Comparison of ENCODE assay signal across 8 mouse cellular contexts in genomic region chr12:100277534-100277905, GRCm38 (mm10).
A peak's percentile ranks its signal among the peaks of the same experiment; 100 is the strongest.
DNase-seq lines count a peak whose midpoint lies in the region; ATAC-seq and TF ChIP-seq lines count a peak whose summit lies in the region.
"Had no signal": no experiment of that assay in that cellular context is flagged by ENCODE, and none has a peak within 500 bp of the region (broad histone marks: within the 10 kb centered on the region; RNA-seq: fewer than 3 reads in every experiment).

No protein-coding gene starts in this region.

- no peak for ATAC-seq in lung, embryonic 15.5 days (ENCODE audit: borderline replicate concordance, extremely low read depth, low FRiP score, low TSS enrichment)
- ATAC-seq in lung, postnatal 0 days, result no peak
- ATAC-seq in granulocyte monocyte progenitor cell, adult 5-6 weeks (replicated peaks; ENCODE audit: poor library complexity, severe bottlenecking), result peak; percentile 54
- ATAC-seq in midbrain, embryonic 12.5 days (ENCODE audit: low FRiP score, low read depth), result no peak
- no peak for ATAC-seq in stomach, postnatal 0 days (ENCODE audit: low FRiP score, low TSS enrichment)

- H3K9ac ChIP-seq in lung, embryonic 15.5 days, result no peak overlapping the region
- no peak overlapping the region for H3K9ac ChIP-seq in lung, postnatal 0 days (replicated peaks; ENCODE audit: low read depth)
- no peak overlapping the region for H3K9ac ChIP-seq in midbrain, embryonic 12.5 days (replicated peaks)
- no peak overlapping the region for H3K9ac ChIP-seq in stomach, postnatal 0 days (ENCODE audit: low read length)
- H3K9ac ChIP-seq: lung, embryonic 14.5 days had no signal

- DNase-seq in lung, postnatal 0 days (ENCODE audit: low spot score), result no peak
- no peak for DNase-seq in stomach, postnatal 0 days (ENCODE audit: low spot score)
- DNase-seq in embryo, embryonic 10.5 days (ENCODE audit: low spot score), result no peak
- no peak for DNase-seq in layer of hippocampus, adult 9-10 months (ENCODE audit: low spot score)

- H3K4me3 ChIP-seq in lung, embryonic 15.5 days, result no peak overlapping the region
- no peak overlapping the region for H3K4me3 ChIP-seq in lung, postnatal 0 days (ENCODE audit: low read depth, low read length)
- H3K4me3 ChIP-seq in midbrain, embryonic 12.5 days, result no peak overlapping the region
- no peak overlapping the region for H3K4me3 ChIP-seq in stomach, postnatal 0 days (ENCODE audit: low read depth, low read length)

- H3K27ac ChIP-seq in lung, embryonic 15.5 days, result peak overlapping the region; percentile 51
- H3K27ac ChIP-seq in lung, postnatal 0 days (ENCODE audit: low read length), result no peak overlapping the region
- peak overlapping the region; percentile 68 for H3K27ac ChIP-seq in midbrain, embryonic 12.5 days (replicated peaks)
- peak overlapping the region; percentile 59 for H3K27ac ChIP-seq in stomach, postnatal 0 days (replicated peaks)

- TF ChIP-seq EP300 in lung, postnatal 0 days (IDR thresholded peaks at IDR 0.05), result no peak
- TF ChIP-seq EP300 in stomach, postnatal 0 days (optimal IDR thresholded peaks at IDR 0.05), result no peak

- H3K4me1 ChIP-seq in lung, embryonic 15.5 days, result peaks cover 54% of the 10 kb centered on the region
- H3K4me1 ChIP-seq in lung, postnatal 0 days (ENCODE audit: insufficient read depth, low read depth, low read length), result peaks cover 31% of the 10 kb centered on the region
- H3K4me1 ChIP-seq in midbrain, embryonic 12.5 days, result peaks cover 50% of the 10 kb centered on the region
- peaks cover 28% of the 10 kb centered on the region for H3K4me1 ChIP-seq in stomach, postnatal 0 days (replicated peaks; ENCODE audit: control insufficient read depth, insufficient read depth)

- no peak for TF ChIP-seq CTCF in lung, postnatal 0 days (IDR thresholded peaks at IDR 0.05)
- TF ChIP-seq CTCF in stomach, postnatal 0 days (IDR thresholded peaks at IDR 0.05; ENCODE audit: low read depth), result no peak

- no peaks in the 10 kb centered on the region for H3K27me3 ChIP-seq in lung, embryonic 15.5 days
- no peaks in the 10 kb centered on the region; the same call in 1 of the 2 replicates for H3K27me3 ChIP-seq in lung, postnatal 0 days (replicated peaks; ENCODE audit: insufficient read depth, low read length)
- peaks cover 7% of the 10 kb centered on the region; the same call in 1 of the 2 replicates for H3K27me3 ChIP-seq in midbrain, embryonic 12.5 days
- no peaks in the 10 kb centered on the region for H3K27me3 ChIP-seq in stomach, postnatal 0 days (ENCODE audit: control insufficient read depth, insufficient read depth, low read length)

- no peak overlapping the region for H3K4me2 ChIP-seq in lung, embryonic 15.5 days
- no peak overlapping the region for H3K4me2 ChIP-seq in lung, postnatal 0 days (replicated peaks; ENCODE audit: low read depth, low read length)
- H3K4me2 ChIP-seq in midbrain, embryonic 12.5 days (replicated peaks), result no peak overlapping the region
- H3K4me2 ChIP-seq in stomach, postnatal 0 days (replicated peaks; ENCODE audit: low read depth), result no peak overlapping the region
- H3K4me2 ChIP-seq: lung, embryonic 14.5 days had no signal

- H3K36me3 ChIP-seq in lung, embryonic 15.5 days, result no peaks in the 10 kb centered on the region
- H3K36me3 ChIP-seq in lung, postnatal 0 days (ENCODE audit: insufficient read depth, low read length), result no peaks in the 10 kb centered on the region
- H3K36me3 ChIP-seq in midbrain, embryonic 12.5 days, result no peaks in the 10 kb centered on the region
- H3K36me3 ChIP-seq in stomach, postnatal 0 days (ENCODE audit: control insufficient read depth, insufficient read depth, low read length), result no peaks in the 10 kb centered on the region

- H3K9me3 ChIP-seq in lung, embryonic 15.5 days, result no peaks in the 10 kb centered on the region
- no peaks in the 10 kb centered on the region for H3K9me3 ChIP-seq in lung, postnatal 0 days (ENCODE audit: low read length)
- no peaks in the 10 kb centered on the region for H3K9me3 ChIP-seq in midbrain, embryonic 12.5 days
- no peaks in the 10 kb centered on the region for H3K9me3 ChIP-seq in stomach, postnatal 0 days (ENCODE audit: control insufficient read depth, low read length)

- WGBS in lung, embryonic 15.5 days, result 61% methylated on average over 3 of the region's 3 CpGs
- WGBS in lung, postnatal 0 days, result 66% methylated on average over 3 of the region's 3 CpGs
- WGBS in midbrain, embryonic 12.5 days, result 71% methylated on average over 3 of the region's 3 CpGs
- WGBS in stomach, postnatal 0 days, result 89% methylated on average over 3 of the region's 3 CpGs
